Mouse (Mus musculus) forebrain, embryonic 10.5 days (tissue): ENCODE measurements around the gene Fam19a2. TPM values are rescaled to one million over a fixed set of nuclear protein-coding genes. Genes with fewer than 3 reads are reported as not detected.
A peak's percentile ranks its signal among the peaks of the same experiment; 100 is the strongest.

Experiments used
- DNase-seq: peaks from one replicate; pipeline ENCODE4 v3.0.0-alpha.2; 2017; ENCODE audit warnings: low spot score; ENCODE audit errors: extremely low spot score
- H3K27ac ChIP-seq: fragments of 300-500 bp; sonication (generic); 2 replicates; pipeline ENCODE4 v1.5.1; 2016; ENCODE audit warnings: mild to moderate bottlenecking
- H3K27me3 ChIP-seq: fragments of 300-500 bp; sonication (generic); 2 replicates; pipeline ENCODE4 v1.6.1; 2016; ENCODE audit warnings: mild to moderate bottlenecking; ENCODE audit not compliant: poor library complexity, severe bottlenecking
- H3K36me3 ChIP-seq: fragments of 300-500 bp; sonication (generic); replicated peaks from 2 replicates; pipeline ENCODE4 v1.6.1; 2016; ENCODE audit warnings: mild to moderate bottlenecking, moderate library complexity
- H3K4me1 ChIP-seq: fragments of 300-500 bp; sonication (generic); 2 replicates; pipeline ENCODE4 v1.6.1; 2016
- H3K4me3 ChIP-seq: fragments of 300-500 bp; sonication (generic); 2 replicates; pipeline ENCODE4 v1.5.1; 2016; ENCODE audit warnings: mild to moderate bottlenecking, moderate library complexity
- H3K9me3 ChIP-seq: fragments of 300-500 bp; sonication (generic); 2 replicates; pipeline ENCODE4 v1.6.1; 2016; ENCODE audit warnings: mild to moderate bottlenecking, moderate library complexity
- WGBS: fragments of 180-500 bp; shearing (Covaris S2); methylation state at CpG from one replicate; pipeline ENCODE4 v1.1.7; 2016; 5-methylcytosine and 5-hydroxymethylcytosine counted together
- polyA plus RNA-seq: library from polyadenylated mRNA; unstranded; fragments of >200 nt; fragmentation: Nextera tagmentation; extraction: Ambion mirVana; gene quantifications from 2 replicates; pipeline ENCODE4 v1.2.1, GENCODE M21; 2016

The Fam19a2 gene
- polyA plus RNA-seq, 1 experiment from 2014 or later, result 2.2 TPM

DNA sequence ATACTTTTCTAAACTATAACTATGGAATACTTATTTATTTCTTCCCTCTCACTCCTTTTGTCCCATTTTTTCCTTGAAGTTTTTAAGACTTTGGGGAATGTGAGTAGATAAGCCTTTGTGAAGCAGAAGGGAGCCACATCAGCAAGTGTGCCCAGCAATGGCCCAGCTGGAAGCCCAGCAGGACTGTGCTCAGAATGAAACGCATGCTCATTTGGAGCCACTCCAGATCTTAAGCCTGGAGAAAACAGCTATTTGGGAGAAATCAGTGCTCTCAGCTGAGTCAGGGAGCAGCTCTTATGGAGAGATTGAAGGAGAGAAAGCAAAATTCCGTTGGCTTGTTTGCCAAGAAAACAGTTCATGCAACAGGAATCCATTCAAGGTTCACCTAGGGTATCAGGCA is 341.9 kb downstream of the Fam19a2 start:
- Histone ChIP-seq H3K4me1 (no peaks in the 10 kb centered on the region), H3K4me3 (no peak overlapping the region), H3K27ac (no peak overlapping the region), H3K36me3 (no peaks in the 10 kb centered on the region), H3K27me3 (no peaks in the 10 kb centered on the region), H3K9me3 (no peaks in the 10 kb centered on the region; the same call in 1 of the 2 replicates)
- WGBS, result 22% methylated on average over 2 of the region's 2 CpGs
- DNase-seq, result no peak

DNA sequence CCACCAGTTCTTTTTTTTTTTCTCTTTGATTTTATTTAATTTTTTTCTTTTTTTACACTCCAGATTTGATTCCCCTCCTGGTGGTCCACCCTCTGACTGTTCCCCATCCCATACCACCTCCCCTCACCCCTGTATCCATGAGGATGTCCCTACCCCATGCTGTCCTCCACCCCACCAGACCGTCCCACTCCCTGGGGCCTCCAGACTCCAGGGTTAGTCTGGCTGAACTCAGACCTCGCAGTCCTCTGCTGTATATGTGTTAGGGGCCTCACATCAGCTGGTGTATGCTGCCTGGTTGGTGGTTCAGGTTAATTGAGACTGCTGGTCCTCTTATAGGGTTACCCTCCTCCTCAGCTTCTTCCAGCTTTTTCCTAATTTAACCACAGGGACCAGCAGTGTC is 362.9 kb downstream of the Fam19a2 start:
- Histone ChIP-seq H3K4me3 (no peak overlapping the region), H3K9me3 (no peaks in the 10 kb centered on the region), H3K36me3 (no peaks in the 10 kb centered on the region), H3K27ac (no peak overlapping the region), H3K27me3 (no peaks in the 10 kb centered on the region), H3K4me1 (peaks cover 8% of the 10 kb centered on the region; the same call in 1 of the 2 replicates)
- no peak for DNase-seq
- 80% methylated on average over 2 of the region's 2 CpGs for WGBS

DNA sequence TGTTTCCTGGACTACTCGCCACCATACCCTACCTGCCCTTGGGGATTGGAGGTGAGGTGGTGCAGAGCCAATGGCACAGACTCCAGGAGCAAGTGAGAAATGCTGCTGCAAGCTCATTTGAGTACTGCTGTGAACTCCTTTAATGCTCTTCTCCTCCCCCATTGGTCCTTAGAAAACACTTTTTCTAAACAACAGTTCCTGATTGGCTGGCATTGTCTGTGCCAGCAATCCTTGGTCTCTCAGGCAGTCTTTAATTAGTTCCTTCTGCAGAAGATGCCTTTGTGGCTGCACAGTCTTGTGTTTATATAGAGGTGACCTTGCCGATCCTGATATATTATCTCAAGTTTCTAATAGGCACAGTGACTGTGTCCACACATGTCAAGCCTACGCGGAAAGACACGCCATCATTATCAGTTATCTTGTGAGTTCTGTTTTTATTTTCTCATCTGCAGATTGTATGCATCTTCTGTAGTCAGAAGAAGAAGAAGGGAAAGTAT is 365.5 kb downstream of the Fam19a2 start:
- Histone ChIP-seq H3K9me3 (no peaks in the 10 kb centered on the region), H3K27ac (no peak overlapping the region), H3K4me3 (no peak overlapping the region), H3K36me3 (no peaks in the 10 kb centered on the region), H3K27me3 (no peaks in the 10 kb centered on the region), H3K4me1 (peaks cover 8% of the 10 kb centered on the region; the same call in 1 of the 2 replicates)
- WGBS, result 76% methylated on average over 5 of the region's 5 CpGs
- DNase-seq, result no peak

DNA sequence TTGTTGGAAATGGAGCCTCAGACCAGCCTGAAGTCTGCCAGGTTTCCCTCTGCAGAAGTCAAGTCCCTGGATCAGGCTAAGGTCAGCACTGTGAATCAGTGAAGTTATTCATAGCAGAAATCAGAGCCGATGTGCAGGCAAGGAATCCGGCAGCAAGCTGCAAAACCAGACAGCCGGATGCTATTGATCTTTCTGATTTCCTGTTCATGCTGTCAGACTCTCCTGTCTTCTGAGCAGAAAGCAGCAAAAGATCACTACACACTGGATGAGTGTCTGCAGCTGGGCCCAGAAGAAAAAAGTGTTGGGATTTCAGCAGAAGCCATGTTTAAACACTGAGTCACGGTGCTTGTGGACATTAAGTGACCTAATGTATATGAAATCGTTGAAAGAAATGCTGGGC is 368.2 kb downstream of the Fam19a2 start:
- DNase-seq, result no peak
- H3K4me3 ChIP-seq, result no peak overlapping the region
- H3K27me3 ChIP-seq, result no peaks in the 10 kb centered on the region
- WGBS, result 82% methylated on average over 5 of the region's 5 CpGs
- H3K4me1 ChIP-seq, result peaks cover 8% of the 10 kb centered on the region; the same call in 1 of the 2 replicates
- no peak overlapping the region for H3K27ac ChIP-seq
- H3K36me3 ChIP-seq, result no peaks in the 10 kb centered on the region
- no peaks in the 10 kb centered on the region for H3K9me3 ChIP-seq

DNA sequence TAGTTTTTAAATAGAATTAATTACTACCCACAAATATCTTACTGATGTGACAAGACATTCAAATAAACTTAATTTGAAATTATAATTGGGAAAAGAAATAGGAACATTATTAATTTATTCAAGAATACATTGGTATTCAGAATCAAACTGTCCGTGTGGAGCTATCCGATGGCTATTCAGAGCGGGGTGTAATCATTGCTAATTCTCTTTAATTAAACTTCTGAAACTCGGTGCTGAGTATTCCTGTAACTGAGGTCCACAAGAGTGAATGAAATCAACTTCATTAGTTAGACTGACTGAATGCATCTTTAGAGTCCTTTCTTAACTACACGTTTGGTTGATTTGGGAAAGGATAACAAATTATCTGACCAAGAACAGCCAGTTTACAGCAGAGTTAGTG is 372.9 kb downstream of the Fam19a2 start:
- H3K27me3 ChIP-seq, result no peaks in the 10 kb centered on the region
- H3K4me3 ChIP-seq, result no peak overlapping the region
- no peak for DNase-seq
- no peak overlapping the region for H3K27ac ChIP-seq
- WGBS, result 86% methylated on average over 5 of the region's 5 CpGs
- no peaks in the 10 kb centered on the region for H3K4me1 ChIP-seq
- no peaks in the 10 kb centered on the region for H3K36me3 ChIP-seq
- no peaks in the 10 kb centered on the region for H3K9me3 ChIP-seq

DNA sequence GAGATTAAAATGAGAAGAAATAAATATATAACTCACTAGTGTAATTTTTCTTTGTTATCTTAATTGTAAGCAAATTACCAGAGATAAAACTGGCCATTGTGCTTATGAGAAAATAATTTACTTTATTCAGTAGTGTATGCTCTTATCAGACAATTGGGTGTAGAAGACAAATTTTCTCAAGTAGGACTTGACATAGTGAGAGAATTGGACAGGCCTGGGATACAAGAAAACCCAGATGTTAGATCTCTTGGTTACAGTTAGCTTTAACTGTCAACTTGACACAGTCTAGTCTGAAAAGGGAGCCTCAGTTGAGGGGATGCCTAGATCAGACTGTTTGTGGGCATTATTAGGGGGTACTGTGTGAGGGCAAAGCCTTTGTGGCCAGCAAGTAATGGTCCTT is 373.7 kb downstream of the Fam19a2 start:
- H3K27me3 ChIP-seq, result no peaks in the 10 kb centered on the region
- H3K4me3 ChIP-seq, result no peak overlapping the region
- no peaks in the 10 kb centered on the region for H3K4me1 ChIP-seq
- DNase-seq, result no peak
- H3K9me3 ChIP-seq, result no peaks in the 10 kb centered on the region
- no peaks in the 10 kb centered on the region for H3K36me3 ChIP-seq
- H3K27ac ChIP-seq, result no peak overlapping the region

DNA sequence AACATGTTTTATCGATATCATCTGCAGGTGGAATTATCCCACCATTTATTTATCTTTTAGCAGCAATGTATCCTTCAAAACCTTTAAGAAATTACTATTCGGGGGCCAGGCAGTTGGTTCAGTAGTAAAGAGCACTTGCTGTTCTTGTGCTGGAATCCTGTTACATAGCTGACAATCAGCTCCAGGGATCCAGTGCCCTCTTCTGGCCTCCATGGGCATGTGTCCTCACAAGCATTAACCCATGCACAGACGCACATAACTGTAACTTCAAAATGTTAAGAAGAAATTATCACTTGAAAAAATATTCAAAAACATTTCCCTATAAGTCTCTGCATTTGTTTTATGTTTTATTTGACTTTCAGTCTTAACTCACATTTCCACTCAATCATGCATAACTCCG is 381.8 kb downstream of the Fam19a2 start:
- Histone ChIP-seq H3K27me3 (no peaks in the 10 kb centered on the region), H3K9me3 (no peaks in the 10 kb centered on the region), H3K4me3 (no peak overlapping the region), H3K4me1 (no peaks in the 10 kb centered on the region), H3K36me3 (no peaks in the 10 kb centered on the region), H3K27ac (no peak overlapping the region)
- DNase-seq, result no peak
- 93% methylated on average over 4 of the region's 4 CpGs for WGBS

DNA sequence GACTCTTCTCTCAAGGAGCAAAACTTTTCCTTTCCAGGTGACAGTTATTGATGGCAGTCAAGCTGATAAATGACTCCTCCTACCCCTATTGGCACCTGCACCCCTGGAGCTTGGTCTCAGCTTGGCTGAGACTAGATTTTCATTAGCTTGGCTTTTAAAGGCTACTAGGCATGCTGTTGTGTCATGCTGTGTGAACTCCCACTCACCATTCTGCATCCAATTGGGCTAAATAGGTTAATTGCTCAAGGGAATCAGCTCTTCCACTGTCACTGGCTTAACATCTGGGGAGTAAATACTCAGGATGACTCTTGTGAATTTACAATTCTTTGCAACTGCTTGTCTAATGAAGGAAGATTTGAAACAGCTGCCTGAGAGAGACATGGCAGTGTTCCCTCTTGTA is 407.4 kb downstream of the Fam19a2 start:
- Histone ChIP-seq H3K4me3 (no peak overlapping the region), H3K27me3 (no peaks in the 10 kb centered on the region), H3K4me1 (peaks cover 5% of the 10 kb centered on the region; the same call in 1 of the 2 replicates), H3K27ac (no peak overlapping the region), H3K36me3 (no peaks in the 10 kb centered on the region), H3K9me3 (no peaks in the 10 kb centered on the region; the same call in 1 of the 2 replicates)
- DNase-seq, result no peak

DNA sequence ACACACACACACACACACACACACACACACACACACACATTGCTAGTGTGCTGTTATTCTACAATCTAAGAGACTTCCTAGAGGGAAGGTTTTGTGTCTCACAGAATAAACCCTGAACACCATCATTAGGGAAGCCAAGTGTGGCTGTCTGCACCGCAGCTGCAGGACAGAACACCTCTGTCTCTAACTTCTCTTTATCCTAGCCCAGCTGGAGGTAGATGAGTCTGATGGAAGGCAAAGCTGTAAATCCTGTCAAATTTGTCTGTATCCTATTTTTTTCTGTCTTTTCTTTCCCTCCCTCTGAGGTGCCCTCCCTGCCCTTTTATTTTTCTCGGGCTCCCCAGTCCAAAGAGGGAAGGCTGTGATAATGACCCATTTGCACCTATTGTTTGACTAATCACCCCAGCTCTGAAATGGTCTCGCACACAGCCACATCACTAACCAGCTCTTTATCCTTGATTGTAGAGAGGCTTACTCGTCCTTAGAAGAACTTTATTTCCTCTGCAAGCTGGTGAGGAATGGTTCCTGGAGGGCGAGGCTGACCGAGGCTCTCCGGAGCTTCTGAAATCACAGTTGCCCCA is 414.6 kb downstream of the Fam19a2 start:
- Histone ChIP-seq H3K4me1 (peaks cover 24% of the 10 kb centered on the region), H3K4me3 (peak overlapping the region; percentile 2; the same call in 1 of the 2 replicates), H3K27ac (peak overlapping the region; percentile 41), H3K9me3 (no peaks in the 10 kb centered on the region), H3K27me3 (no peaks in the 10 kb centered on the region; the same call in 1 of the 2 replicates), H3K36me3 (no peaks in the 10 kb centered on the region)
- 2% methylated on average over 7 of the region's 7 CpGs for WGBS
- peak; percentile 39 for DNase-seq

DNA sequence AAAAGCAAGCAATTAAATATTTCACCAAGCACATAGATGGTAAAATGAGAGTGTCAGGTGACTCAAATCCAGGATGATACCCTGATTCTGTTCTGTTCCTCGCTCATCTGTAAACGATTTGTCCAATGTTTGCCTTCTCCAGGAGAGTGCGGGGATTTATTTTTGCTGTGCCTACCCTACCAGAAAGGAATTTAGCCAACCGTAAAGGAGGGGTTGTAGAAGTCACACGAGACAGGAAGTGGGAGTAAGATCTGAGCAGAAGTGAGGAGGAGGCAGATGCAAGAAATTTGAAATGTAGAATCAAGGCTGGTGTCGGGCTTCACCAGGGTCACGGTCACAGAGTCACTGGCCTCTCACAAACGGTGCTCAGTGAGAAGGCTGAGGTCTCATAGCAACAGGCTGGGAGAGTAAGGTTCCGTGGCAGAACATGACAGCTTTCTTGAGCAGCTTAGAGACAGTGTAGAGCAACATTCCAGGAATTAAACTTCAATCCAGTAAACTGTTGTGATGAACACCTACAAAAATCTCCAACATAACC is 419.0 kb downstream of the Fam19a2 start:
- 57% methylated on average over 9 of the region's 9 CpGs for WGBS
- DNase-seq, result no peak
- Histone ChIP-seq H3K4me1 (peaks cover 33% of the 10 kb centered on the region), H3K36me3 (no peaks in the 10 kb centered on the region), H3K9me3 (no peaks in the 10 kb centered on the region), H3K27me3 (no peaks in the 10 kb centered on the region; the same call in 1 of the 2 replicates), H3K4me3 (no peak overlapping the region), H3K27ac (0 out of 2 replicates have a peak overlapping the region, but pooled peaks have one; percentile 5)

DNA sequence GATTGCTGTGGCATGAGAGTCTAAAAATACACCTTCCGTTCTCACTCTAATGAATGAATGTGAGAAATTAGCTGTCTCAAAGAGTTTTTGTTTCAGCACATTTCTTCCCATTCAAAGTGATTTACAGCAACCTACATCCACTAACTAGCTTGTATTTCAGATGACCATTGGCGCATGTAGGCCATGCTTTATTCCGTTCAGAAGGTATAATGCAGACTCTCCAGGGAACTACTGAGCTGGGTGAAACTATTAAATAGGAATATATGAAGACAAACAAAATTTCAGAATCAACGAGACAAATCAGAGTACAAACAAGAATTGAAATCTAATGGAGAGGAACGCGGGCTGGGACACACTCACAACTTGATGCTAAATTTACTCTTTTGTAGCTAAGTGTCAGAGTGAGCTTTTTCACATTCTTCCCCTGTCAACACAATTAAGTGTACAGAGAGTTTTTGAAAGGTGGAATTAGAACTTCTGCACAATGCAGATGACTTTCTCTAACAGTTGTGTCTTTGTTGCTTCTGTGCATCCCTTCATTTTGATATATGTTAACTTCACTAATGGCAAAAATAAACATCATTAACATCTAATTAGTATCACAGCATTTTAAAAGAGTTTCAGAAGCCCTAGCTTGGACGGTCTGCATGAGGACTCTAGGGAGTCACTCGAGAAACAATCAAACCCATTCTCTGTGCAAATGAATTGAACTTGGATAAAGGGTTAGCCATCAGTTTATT is 428.6 kb downstream of the Fam19a2 start:
- WGBS, result 58% methylated on average over 8 of the region's 8 CpGs
- Histone ChIP-seq H3K4me3 (no peak overlapping the region), H3K9me3 (no peaks in the 10 kb centered on the region), H3K27ac (no peak overlapping the region), H3K36me3 (no peaks in the 10 kb centered on the region), H3K4me1 (peaks cover 18% of the 10 kb centered on the region), H3K27me3 (no peaks in the 10 kb centered on the region)
- no peak for DNase-seq

DNA sequence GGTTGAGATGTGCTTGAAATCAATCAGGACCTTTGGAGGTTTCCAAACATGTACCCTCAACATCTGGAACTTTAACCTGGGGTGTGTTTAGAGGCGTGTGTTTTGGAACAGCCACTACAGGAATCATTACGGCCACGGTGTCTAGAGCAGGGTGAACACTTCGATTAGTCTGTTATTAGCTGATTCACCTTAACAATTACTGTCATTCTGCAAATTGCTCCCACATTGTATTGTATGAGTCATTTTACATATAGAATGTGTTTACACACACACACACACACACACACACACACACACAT is 429.1 kb downstream of the Fam19a2 start:
- Histone ChIP-seq H3K4me3 (no peak overlapping the region), H3K9me3 (no peaks in the 10 kb centered on the region), H3K27me3 (no peaks in the 10 kb centered on the region), H3K4me1 (peaks cover 14% of the 10 kb centered on the region), H3K36me3 (no peaks in the 10 kb centered on the region), H3K27ac (no peak overlapping the region)
- no peak for DNase-seq
- 91% methylated on average over 4 of the region's 4 CpGs for WGBS

DNA sequence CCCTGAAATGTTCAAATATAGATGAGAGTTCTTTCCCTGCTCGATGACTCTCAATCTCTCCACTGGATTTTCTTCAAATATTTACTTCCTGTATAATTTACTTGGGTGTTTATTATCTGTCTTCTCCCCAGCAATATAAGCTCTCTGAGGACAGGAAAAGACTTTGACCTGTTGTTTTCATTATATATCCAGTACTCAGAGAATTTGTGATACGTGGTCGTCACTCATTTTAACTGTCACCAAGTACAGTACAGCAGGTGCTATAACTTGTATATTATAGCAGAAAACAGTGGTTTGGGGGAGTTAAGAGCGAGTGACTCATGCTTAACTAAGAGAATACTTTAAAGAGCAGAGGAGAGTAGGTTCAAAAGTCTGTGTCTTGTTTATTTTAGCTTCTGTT is 438.8 kb downstream of the Fam19a2 start:
- H3K36me3 ChIP-seq, result no peaks in the 10 kb centered on the region
- no peaks in the 10 kb centered on the region for H3K4me1 ChIP-seq
- H3K9me3 ChIP-seq, result no peaks in the 10 kb centered on the region
- DNase-seq, result no peak
- H3K27me3 ChIP-seq, result no peaks in the 10 kb centered on the region
- H3K4me3 ChIP-seq, result no peak overlapping the region
- 91% methylated on average over 4 of the region's 4 CpGs for whole genome bisulfite sequencing
- no peak overlapping the region for H3K27ac ChIP-seq
